Mouse (Mus musculus): ENCODE results near the gene Ets2. TPM values are rescaled to one million over a fixed set of nuclear protein-coding genes. Genes with fewer than 3 reads are reported as not detected.
"Not testable (repeated sequence)": the region's sequence is repeated elsewhere in the genome, so short reads cannot be mapped to it uniquely, and the experiment has no call there.

The Ets2 gene
- polyA plus RNA-seq, 1 experiment, result 287 TPM

- 90% methylated on average over 6 of the region's 6 CpGs for WGBS
- H3K4me1 ChIP-seq (ENCODE audit: control insufficient read depth, insufficient read depth, low read length), result peaks cover 2% of the 10 kb centered on the region; the same call in 1 of the 2 replicates
- TF ChIP-seq POLR2A (IDR thresholded peaks at IDR 0.05; ENCODE audit: insufficient read depth, low read depth, low read length) (no peak), CTCF (IDR thresholded peaks at IDR 0.05; ENCODE audit: insufficient read depth, low read depth, low read length) (no peak)
- H3K27ac ChIP-seq (ENCODE audit: insufficient read depth, low read depth, low read length), result no peak overlapping the region
- no peak overlapping the region for H3K4me3 ChIP-seq (ENCODE audit: insufficient read depth, low read depth, low read length)
These were observed 48.3 kb downstream of the Ets2 start for GRCm38 (mm10) chr16:95750211-95750629.

DNA sequence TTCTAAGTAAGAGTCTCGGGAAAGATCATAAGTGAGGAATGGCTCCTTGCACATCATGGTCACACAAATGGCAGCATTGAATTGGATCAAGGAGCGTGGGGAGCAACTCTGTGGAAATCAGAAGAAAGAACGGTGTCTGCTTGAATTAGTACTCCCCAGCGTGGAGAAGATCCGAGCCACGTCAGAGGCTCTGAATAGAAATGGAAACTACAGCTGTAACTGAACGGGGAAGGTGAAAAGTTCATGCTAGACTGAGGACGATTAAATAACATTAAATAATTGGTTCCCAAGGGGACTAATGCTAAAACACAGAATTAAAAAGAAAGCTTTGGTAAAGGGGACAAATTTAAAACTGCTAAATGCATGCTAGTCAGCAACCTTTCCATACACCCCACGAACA, 50.6 kb downstream of the Ets2 start:
- Histone ChIP-seq H3K4me3 (ENCODE audit: insufficient read depth, low read depth, low read length) (no peak overlapping the region), H3K4me1 (ENCODE audit: control insufficient read depth, insufficient read depth, low read length) (peaks cover 2% of the 10 kb centered on the region; the same call in 1 of the 2 replicates), H3K27ac (ENCODE audit: insufficient read depth, low read depth, low read length) (no peak overlapping the region)
- TF ChIP-seq CTCF (IDR thresholded peaks at IDR 0.05; ENCODE audit: insufficient read depth, low read depth, low read length), result no peak
- 59% methylated on average over 9 of the region's 9 CpGs for WGBS

DNA sequence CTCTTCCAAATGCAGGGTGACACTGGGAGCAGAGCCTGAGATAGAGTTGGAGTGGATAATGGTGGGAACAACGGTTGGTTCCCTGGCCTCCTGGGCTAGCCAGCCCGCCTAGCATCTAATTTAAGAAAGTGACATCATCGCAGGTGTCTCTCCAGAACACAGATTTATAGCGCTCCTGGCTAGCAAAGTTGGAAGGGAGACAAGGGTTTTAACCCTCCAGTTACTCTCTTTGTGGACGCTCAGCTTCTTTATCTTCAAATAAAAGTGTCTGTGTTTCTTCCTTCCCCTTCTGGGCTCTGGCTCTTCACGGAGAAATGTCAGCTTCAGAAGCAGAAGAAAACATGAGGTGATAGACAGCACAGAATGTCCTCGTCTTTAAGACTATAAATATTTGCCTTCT, 51.4 kb downstream of the Ets2 start:
- no peak overlapping the region for H3K27ac ChIP-seq (ENCODE audit: insufficient read depth, low read depth, low read length)
- no peak for TF ChIP-seq CTCF (IDR thresholded peaks at IDR 0.05; ENCODE audit: insufficient read depth, low read depth, low read length)
- H3K4me3 ChIP-seq (ENCODE audit: insufficient read depth, low read depth, low read length), result no peak overlapping the region
- peaks cover 2% of the 10 kb centered on the region; the same call in 1 of the 2 replicates for H3K4me1 ChIP-seq (ENCODE audit: control insufficient read depth, insufficient read depth, low read length)
- 67% methylated on average over 7 of the region's 7 CpGs for WGBS

DNA sequence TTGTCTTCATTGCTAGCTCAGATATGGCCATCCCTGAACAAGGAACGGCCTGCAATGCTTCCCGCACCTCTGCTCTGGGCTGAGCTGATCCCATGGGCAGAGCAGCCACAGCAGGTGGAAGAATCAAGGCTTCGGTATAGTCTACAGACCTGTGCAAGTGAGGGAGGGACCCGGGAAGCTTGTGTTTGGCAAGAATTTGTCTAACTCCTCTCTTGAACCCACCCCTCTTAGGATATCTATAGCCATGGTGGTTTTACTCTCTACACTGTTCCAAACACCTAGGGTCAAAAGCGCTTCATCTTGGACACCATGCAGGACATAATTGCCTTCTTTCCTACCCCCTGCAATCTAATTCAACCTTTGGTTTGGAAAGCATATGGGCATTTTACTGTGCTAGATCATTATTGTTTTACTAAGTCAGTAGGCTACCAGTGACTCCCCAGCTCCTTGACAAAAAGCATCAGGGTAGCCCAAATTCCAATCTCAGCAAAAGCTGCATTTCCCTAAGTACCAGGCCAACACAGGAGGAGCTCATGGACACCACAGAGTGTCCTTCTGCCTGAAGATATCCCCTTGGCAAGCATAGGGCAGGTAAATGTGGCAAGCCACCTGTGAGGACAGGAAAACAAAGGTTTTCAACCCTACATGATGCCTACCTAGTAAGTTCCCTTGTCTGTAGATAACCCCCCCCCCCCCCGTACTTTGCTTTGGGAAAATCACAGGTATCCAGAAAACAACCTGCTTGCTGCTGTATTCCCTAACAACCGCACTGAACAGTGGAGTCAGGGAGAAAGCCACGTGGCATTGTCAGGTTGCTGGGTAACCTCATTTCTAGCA, 57.5 kb downstream of the Ets2 start:
- no peak overlapping the region for H3K4me3 ChIP-seq (ENCODE audit: insufficient read depth, low read depth, low read length)
- TF ChIP-seq POLR2A (IDR thresholded peaks at IDR 0.05; ENCODE audit: insufficient read depth, low read depth, low read length) (no peak), CTCF (IDR thresholded peaks at IDR 0.05; ENCODE audit: insufficient read depth, low read depth, low read length) (no peak)
- H3K27ac ChIP-seq (ENCODE audit: insufficient read depth, low read depth, low read length), result no peak overlapping the region
- no peaks in the 10 kb centered on the region for H3K4me1 ChIP-seq (ENCODE audit: control insufficient read depth, insufficient read depth, low read length)
- WGBS, result 92% methylated on average over 8 of the region's 8 CpGs

- 84% methylated on average over 6 of the region's 6 CpGs for WGBS
These were observed 58.1 kb downstream of the Ets2 start for GRCm38 (mm10) chr16:95759988-95760391.

GRCm38 (mm10) chr16:95761742-95762141, 59.9 kb downstream of the Ets2 start:
- Histone ChIP-seq H3K4me1 (ENCODE audit: control insufficient read depth, insufficient read depth, low read length) (no peaks in the 10 kb centered on the region), H3K4me3 (ENCODE audit: insufficient read depth, low read depth, low read length) (no peak overlapping the region), H3K27ac (ENCODE audit: insufficient read depth, low read depth, low read length) (no peak overlapping the region)
- TF ChIP-seq CTCF (IDR thresholded peaks at IDR 0.05; ENCODE audit: insufficient read depth, low read depth, low read length) (no peak), POLR2A (IDR thresholded peaks at IDR 0.05; ENCODE audit: insufficient read depth, low read depth, low read length) (no peak)
- WGBS, result 80% methylated on average over 6 of the region's 6 CpGs

More at GRCm38 (mm10) chr16:95759988-95760391, 58.1 kb downstream of the Ets2 start:
- no peak overlapping the region for H3K27ac ChIP-seq (ENCODE audit: insufficient read depth, low read depth, low read length)
- no peaks in the 10 kb centered on the region for H3K4me1 ChIP-seq (ENCODE audit: control insufficient read depth, insufficient read depth, low read length)
- no peak overlapping the region for H3K4me3 ChIP-seq (ENCODE audit: insufficient read depth, low read depth, low read length)
- TF ChIP-seq CTCF (IDR thresholded peaks at IDR 0.05; ENCODE audit: insufficient read depth, low read depth, low read length), result no peak
- no peak for TF ChIP-seq POLR2A (IDR thresholded peaks at IDR 0.05; ENCODE audit: insufficient read depth, low read depth, low read length)

DNA sequence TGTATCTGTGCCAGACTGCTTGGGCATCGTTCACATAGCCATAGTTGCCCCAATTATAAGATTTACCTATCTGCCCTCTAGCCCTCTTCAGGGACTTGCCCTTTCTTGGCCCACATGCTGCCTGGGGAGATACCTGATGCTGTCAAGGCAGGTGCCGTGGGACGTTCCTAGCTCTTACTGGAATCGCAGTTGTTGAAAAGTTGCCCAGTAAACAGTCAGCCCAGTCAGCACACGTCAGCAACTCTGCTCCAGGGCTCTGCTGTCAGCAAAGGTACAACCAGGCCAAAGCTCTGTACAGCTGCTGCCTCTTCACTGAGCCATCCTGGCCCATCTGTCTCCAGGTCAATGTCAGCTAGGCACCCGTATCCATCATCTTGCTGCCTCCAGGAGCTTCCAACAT, 61.3 kb downstream of the Ets2 start:
- Histone ChIP-seq H3K4me3 (ENCODE audit: insufficient read depth, low read depth, low read length) (no peak overlapping the region), H3K27ac (ENCODE audit: insufficient read depth, low read depth, low read length) (no peak overlapping the region), H3K4me1 (ENCODE audit: control insufficient read depth, insufficient read depth, low read length) (no peaks in the 10 kb centered on the region; the same call in 1 of the 2 replicates)
- TF ChIP-seq CTCF (IDR thresholded peaks at IDR 0.05; ENCODE audit: insufficient read depth, low read depth, low read length) (no peak), POLR2A (IDR thresholded peaks at IDR 0.05; ENCODE audit: insufficient read depth, low read depth, low read length) (no peak)
- WGBS, result 91% methylated on average over 6 of the region's 6 CpGs

DNA sequence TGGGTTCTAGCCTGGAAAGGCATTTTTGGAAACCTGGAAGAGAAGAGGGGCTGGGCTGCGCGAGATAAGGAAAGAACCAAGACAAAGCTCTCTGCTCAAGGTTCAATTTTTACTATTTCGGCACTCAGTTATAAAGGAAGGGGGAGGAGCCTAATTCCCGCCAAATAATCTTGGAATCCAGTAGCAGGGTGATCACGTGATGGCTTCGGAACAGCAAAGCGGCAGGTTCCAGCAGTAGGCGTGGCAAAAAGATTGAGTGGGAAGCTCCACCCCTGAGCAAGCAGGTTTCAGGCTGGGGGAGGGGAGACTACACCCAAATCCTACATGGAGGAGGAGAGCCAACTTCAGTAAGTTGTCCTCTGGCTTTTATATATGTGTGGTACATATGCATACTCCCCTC, 62.2 kb downstream of the Ets2 start:
- H3K4me1 ChIP-seq (ENCODE audit: control insufficient read depth, insufficient read depth, low read length); H3K27ac ChIP-seq (ENCODE audit: insufficient read depth, low read depth, low read length); H3K4me3 ChIP-seq (ENCODE audit: insufficient read depth, low read depth, low read length): not testable (repeated sequence)
- WGBS, result 73% methylated on average over 8 of the region's 8 CpGs

DNA sequence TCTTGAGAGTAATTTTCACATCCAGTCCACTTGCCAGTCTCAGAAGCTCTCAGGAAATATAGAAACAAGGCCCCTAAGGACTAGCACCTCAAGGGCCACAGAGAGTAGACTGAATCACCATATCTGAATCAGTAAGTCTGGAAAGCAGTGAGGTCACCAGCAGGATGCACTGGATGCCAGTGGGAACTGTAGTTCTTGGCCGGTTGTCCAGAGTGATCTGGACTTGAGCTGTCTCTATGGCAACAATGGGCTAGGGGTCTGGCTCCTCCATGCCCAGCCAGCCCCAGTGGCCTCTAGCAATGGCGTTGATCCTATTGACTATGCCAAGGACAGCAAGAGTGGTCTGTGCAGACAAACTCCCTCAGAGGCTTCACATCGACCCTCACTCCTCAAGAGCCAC, 64.3 kb downstream of the Ets2 start:
- no peak overlapping the region for H3K4me3 ChIP-seq (ENCODE audit: insufficient read depth, low read depth, low read length)
- TF ChIP-seq POLR2A (IDR thresholded peaks at IDR 0.05; ENCODE audit: insufficient read depth, low read depth, low read length) (no peak), CTCF (IDR thresholded peaks at IDR 0.05; ENCODE audit: insufficient read depth, low read depth, low read length) (no peak)
- H3K27ac ChIP-seq (ENCODE audit: insufficient read depth, low read depth, low read length), result no peak overlapping the region
- WGBS, result 62% methylated on average over 3 of the region's 3 CpGs
- H3K4me1 ChIP-seq (ENCODE audit: control insufficient read depth, insufficient read depth, low read length), result peaks cover 18% of the 10 kb centered on the region
